Mouse (Mus musculus) liver, postnatal 0 days (tissue): ENCODE data around the gene Ube4b.

Source experiments
- CTCF ChIP-seq: sonication (generic); IDR thresholded peaks from 2 replicates; pipeline ENCODE4 v1.5.1; 2016; ENCODE audit warnings: antibody characterized with exemption, low read depth
- EP300 ChIP-seq: IDR thresholded peaks from 2 replicates; pipeline ENCODE4 v1.6.1; 2016; ENCODE audit warnings: antibody characterized with exemption, low read depth, mild to moderate bottlenecking

- no peak for TF ChIP-seq CTCF
- TF ChIP-seq EP300 = no peak
Observed at GRCm38 (mm10) chr4:149323730-149324129, 102.8 kb downstream of the Ube4b start.
